Mouse (Mus musculus) gastrocnemius, postnatal 25 days (tissue): ENCODE results near the gene Rpap3. TPM values are rescaled to one million over a fixed set of nuclear protein-coding genes. Genes with fewer than 3 reads are reported as not detected.

Experiments used
- DNase-seq: peaks from one replicate; pipeline ENCODE4 v3.0.0; 2022
- total RNA-seq, 2 experiments: library from RNA; stranded (reverse); gene quantifications; 1 replicate in 1 of 2; 2 replicates in 1 of 2; pipeline ENCODE4 v1.2.3; 2021

The Rpap3 gene
- total RNA-seq, 2 experiments from 2014 or later, result 9.6 to 11.4 TPM

- no peak for DNase-seq
Measured at GRCm38 (mm10) chr15:97730365-97730764, 24.7 kb upstream of the Rpap3 start.

- no peak for DNase-seq
Measured at GRCm38 (mm10) chr15:97728804-97729203, 23.2 kb upstream of the Rpap3 start.

GRCm38 (mm10) chr15:97728394-97728793 lies 22.8 kb upstream of the Rpap3 start:
- DNase-seq, result no peak

GRCm38 (mm10) chr15:97727520-97727919 lies 21.9 kb upstream of the Rpap3 start:
- no peak for DNase-seq

GRCm38 (mm10) chr15:97727048-97727447 lies 21.4 kb upstream of the Rpap3 start:
- DNase-seq, result peak; percentile 75

- no peak for DNase-seq
Measured at GRCm38 (mm10) chr15:97726310-97726709, 20.7 kb upstream of the Rpap3 start.

GRCm38 (mm10) chr15:97725198-97725785 lies 19.7 kb upstream of the Rpap3 start:
- DNase-seq, result no peak

- DNase-seq, result no peak
Measured at GRCm38 (mm10) chr15:97724346-97725197, 18.9 kb upstream of the Rpap3 start.

GRCm38 (mm10) chr15:97723536-97724345 lies 18.1 kb upstream of the Rpap3 start:
- DNase-seq, result no peak

- DNase-seq, result no peak
Measured at GRCm38 (mm10) chr15:97721008-97721701, 15.5 kb upstream of the Rpap3 start.

- no peak for DNase-seq
Measured at GRCm38 (mm10) chr15:97720026-97720675, 14.5 kb upstream of the Rpap3 start.

- DNase-seq, result no peak
Measured at GRCm38 (mm10) chr15:97719494-97719893, 13.9 kb upstream of the Rpap3 start.

- no peak for DNase-seq
Measured at GRCm38 (mm10) chr15:97718535-97719155, 13.0 kb upstream of the Rpap3 start.

- DNase-seq, result no peak
Measured at GRCm38 (mm10) chr15:97717861-97718534, 12.4 kb upstream of the Rpap3 start.

- DNase-seq, result no peak
Measured at GRCm38 (mm10) chr15:97716782-97717181, 11.2 kb upstream of the Rpap3 start.

- DNase-seq, result no peak
Measured at GRCm38 (mm10) chr15:97715734-97716133, 10.1 kb upstream of the Rpap3 start.

- DNase-seq, result no peak
Measured at GRCm38 (mm10) chr15:97715083-97715482, 9.5 kb upstream of the Rpap3 start.

GRCm38 (mm10) chr15:97712546-97712945 lies 6.9 kb upstream of the Rpap3 start:
- no peak for DNase-seq

- DNase-seq, result no peak
Measured at GRCm38 (mm10) chr15:97710906-97711305, 5.3 kb upstream of the Rpap3 start.

- no peak for DNase-seq
Measured at GRCm38 (mm10) chr15:97696616-97697015, 9.0 kb downstream of the Rpap3 start.

GRCm38 (mm10) chr15:97693411-97693810 lies 12.2 kb downstream of the Rpap3 start:
- DNase-seq, result no peak
